Mouse (Mus musculus) limb, embryonic 15.5 days (tissue): ENCODE results near the gene Olfr770. TPM values are rescaled to one million over a fixed set of nuclear protein-coding genes. Genes with fewer than 3 reads are reported as not detected.
"Not testable (repeated sequence)": the region's sequence is repeated elsewhere in the genome, so short reads cannot be mapped to it uniquely, and the experiment has no call there.

Source experiments
- ATAC-seq: fragments of 200-750 bp; cut with Nextera tagmentation; 2 replicates; pipeline ENCODE4 v1.8.0; 2017; ENCODE audit warnings: low read depth, moderate TSS enrichment; ENCODE audit not compliant: insufficient number of reproducible peaks, low FRiP score, low TSS enrichment
- H3K27ac ChIP-seq: fragments of 300-500 bp; sonication (generic); 2 replicates; pipeline ENCODE4 v1.5.1; 2015; ENCODE audit warnings: moderate library complexity, mild to moderate bottlenecking, inconsistent platforms
- H3K27me3 ChIP-seq: fragments of 300-500 bp; sonication (generic); 2 replicates; pipeline ENCODE4 v1.6.1; 2015; ENCODE audit warnings: inconsistent platforms
- H3K36me3 ChIP-seq: fragments of 300-500 bp; sonication (generic); 2 replicates; pipeline ENCODE4 v1.6.1; 2015; ENCODE audit warnings: inconsistent platforms
- H3K4me1 ChIP-seq: fragments of 300-500 bp; sonication (generic); 2 replicates; pipeline ENCODE4 v1.6.1; 2015; ENCODE audit warnings: inconsistent platforms
- H3K4me2 ChIP-seq: fragments of 300-500 bp; sonication (generic); 2 replicates; pipeline ENCODE4 v1.6.1; 2015; ENCODE audit warnings: mild to moderate bottlenecking, inconsistent platforms
- H3K4me3 ChIP-seq: fragments of 300-500 bp; sonication (generic); 2 replicates; pipeline ENCODE4 v1.5.1; 2015; ENCODE audit warnings: mild to moderate bottlenecking, inconsistent platforms
- H3K9ac ChIP-seq: fragments of 300-500 bp; sonication (generic); 2 replicates; pipeline ENCODE4 v1.6.1; 2015; ENCODE audit warnings: inconsistent platforms
- H3K9me3 ChIP-seq: fragments of 300-500 bp; sonication (generic); 2 replicates; pipeline ENCODE4 v1.6.1; 2016; ENCODE audit warnings: inconsistent platforms
- WGBS: fragments of 180-500 bp; shearing (Covaris S2); methylation state at CpG from one replicate; pipeline ENCODE4 v1.1.7; 2015; 5-methylcytosine and 5-hydroxymethylcytosine counted together
- polyA plus RNA-seq: library from polyadenylated mRNA; unstranded; fragments of >200 nt; fragmentation: Nextera tagmentation; extraction: Ambion mirVana; gene quantifications from 2 replicates; pipeline ENCODE4 v1.2.1, GENCODE M21; 2015

Gene Olfr770
- not detected in 2 replicates for polyA plus RNA-seq

- H3K4me2 ChIP-seq: no peak within 1 kb of the TSS
- no peaks in the 10 kb centered on the region for H3K9me3 ChIP-seq
- no peak within 1 kb of the TSS for H3K27ac ChIP-seq
- no peak within 1 kb of the TSS for H3K9ac ChIP-seq
- H3K27me3 ChIP-seq: no peaks in the 10 kb centered on the region
- 50% methylated on average over 2 of the region's 2 CpGs for WGBS
- H3K36me3 ChIP-seq: no peaks in the 10 kb centered on the region
- no peaks in the 10 kb centered on the region for H3K4me1 ChIP-seq
- no peak for ATAC-seq
- H3K4me3 ChIP-seq: no peak within 1 kb of the TSS
Observed at GRCm38 (mm10) chr10:129138898-129139297, at the start of gene Olfr770. Gene Olfr770 (minus strand): TSS chr10:129138998.

DNA sequence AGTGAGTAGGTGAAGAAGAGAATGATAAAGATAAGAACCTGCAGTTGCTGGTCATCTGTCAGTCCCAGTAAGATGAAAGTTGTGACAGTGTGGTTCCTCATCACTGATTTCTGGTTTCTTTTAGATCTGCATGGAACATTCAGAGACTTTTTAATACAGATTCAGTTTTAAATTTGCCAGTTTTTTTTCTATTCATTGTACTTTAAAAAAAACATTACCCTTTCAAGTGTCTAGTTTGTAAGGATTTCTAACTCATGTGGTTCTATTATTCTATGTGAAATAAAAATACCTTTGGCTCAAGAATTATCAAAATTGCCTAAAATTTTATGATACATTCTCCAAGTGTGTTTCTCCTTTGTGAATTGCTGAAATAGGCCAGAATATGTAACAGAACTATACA, 48.5 kb upstream of the Olfr770 start, which contains the start of gene Olfr773:
Olfr773 (minus strand) TSS at position 101 of the 400 bp plus-strand sequence.
- not testable (repeated sequence) for H3K4me3 ChIP-seq, H3K4me1 ChIP-seq, H3K27ac ChIP-seq, H3K9ac ChIP-seq, ATAC-seq, H3K4me2 ChIP-seq, H3K36me3 ChIP-seq, H3K9me3 ChIP-seq, H3K27me3 ChIP-seq

DNA sequence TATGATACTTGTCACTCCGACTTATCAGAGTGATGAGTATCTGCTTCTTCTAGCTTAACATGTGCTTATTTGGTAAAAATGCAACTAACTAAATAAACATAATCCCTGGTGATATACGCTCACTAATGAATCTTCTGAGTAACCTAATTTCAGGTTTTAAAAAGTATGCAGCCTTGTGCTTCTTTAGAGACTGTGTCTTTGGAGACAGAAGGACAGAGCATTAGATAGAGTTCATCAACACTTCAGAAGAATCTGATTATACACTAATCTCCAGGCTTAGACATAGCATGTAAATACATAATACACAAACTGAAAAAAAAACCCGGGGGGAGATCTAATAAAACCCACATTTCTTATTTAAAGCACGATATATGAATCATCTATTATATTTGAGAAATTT, 39.0 kb upstream of the Olfr770 start, which contains the start of gene Olfr772:
Olfr772 (minus strand) TSS at position 101 of the 400 bp plus-strand sequence.
- not testable (repeated sequence) for H3K4me3 ChIP-seq, H3K9me3 ChIP-seq, H3K4me2 ChIP-seq, H3K4me1 ChIP-seq, H3K27ac ChIP-seq, H3K27me3 ChIP-seq, H3K36me3 ChIP-seq, H3K9ac ChIP-seq, ATAC-seq
- 85% methylated on average over 4 of the region's 4 CpGs for WGBS

GRCm38 (mm10) chr10:129164651-129165050, 25.9 kb upstream of the Olfr770 start, which contains the start of gene Olfr771:
Gene Olfr771 (minus strand): TSS chr10:129164751.
- no peak for ATAC-seq
- WGBS: 75% methylated on average over 1 of the region's 1 CpGs

DNA sequence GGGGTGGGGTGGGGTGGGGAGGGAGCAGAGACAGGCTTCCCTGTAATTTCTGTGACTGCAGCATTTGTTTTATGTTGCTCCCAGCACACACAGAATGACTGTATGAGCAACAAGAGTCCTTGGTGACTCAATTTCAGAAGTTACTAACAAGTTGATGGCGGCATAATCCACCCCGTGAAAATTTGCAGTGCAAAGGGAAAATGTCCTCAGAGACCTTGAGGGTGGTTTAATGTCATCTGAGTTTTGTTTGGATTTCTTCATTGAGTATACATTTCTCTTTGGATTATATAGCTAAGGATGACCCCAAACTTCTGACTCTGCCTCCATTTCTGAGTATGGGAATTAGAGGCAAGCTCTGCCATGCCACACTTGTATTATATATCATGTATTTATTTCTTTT, 21.0 kb downstream of the Olfr770 start, which contains the start of gene Olfr769:
Olfr769 (minus strand) TSS at position 101 of the 400 bp plus-strand sequence.
- no peak for ATAC-seq
- Histone ChIP-seq H3K4me2 (no peak within 1 kb of the TSS), H3K36me3 (no peaks in the 10 kb centered on the region), H3K4me3 (no peak within 1 kb of the TSS), H3K27ac (no peak within 1 kb of the TSS), H3K27me3 (no peaks in the 10 kb centered on the region), H3K9me3 (no peaks in the 10 kb centered on the region), H3K9ac (no peak within 1 kb of the TSS), H3K4me1 (no peaks in the 10 kb centered on the region)
- WGBS: 80% methylated on average over 2 of the region's 2 CpGs

More at GRCm38 (mm10) chr10:129164651-129165050, 25.9 kb upstream of the Olfr770 start, which contains the start of gene Olfr771:
- H3K9ac ChIP-seq: no peak within 1 kb of the TSS
- no peaks in the 10 kb centered on the region for H3K27me3 ChIP-seq
- no peaks in the 10 kb centered on the region for H3K36me3 ChIP-seq
- H3K4me3 ChIP-seq: no peak within 1 kb of the TSS
- H3K27ac ChIP-seq: no peak within 1 kb of the TSS
- no peaks in the 10 kb centered on the region for H3K4me1 ChIP-seq
- no peaks in the 10 kb centered on the region for H3K9me3 ChIP-seq
- H3K4me2 ChIP-seq: no peak within 1 kb of the TSS

DNA sequence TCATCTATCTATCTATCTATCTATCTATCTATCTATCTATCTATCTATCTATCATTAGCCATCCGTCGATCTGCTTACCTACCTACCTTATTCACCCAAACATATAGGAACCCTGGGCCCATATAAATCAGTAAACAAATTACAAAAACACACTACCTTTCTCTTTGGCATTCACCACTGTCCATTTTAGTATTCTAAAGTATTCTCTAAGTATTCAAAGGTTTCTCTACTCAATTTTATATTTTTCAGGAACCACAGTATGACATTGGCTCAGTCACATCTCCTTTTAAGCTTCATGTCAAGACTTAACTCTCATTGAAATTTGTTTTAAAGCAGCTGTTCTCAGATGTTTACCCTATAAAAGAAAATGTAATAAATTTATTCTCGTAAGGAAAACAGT, 23.7 kb downstream of the Olfr770 start:
- no peak for ATAC-seq
- Histone ChIP-seq H3K27ac (no peak overlapping the region), H3K4me3 (no peak overlapping the region), H3K27me3 (no peaks in the 10 kb centered on the region), H3K36me3 (no peaks in the 10 kb centered on the region), H3K4me2 (no peak overlapping the region), H3K9me3 (no peaks in the 10 kb centered on the region), H3K4me1 (no peaks in the 10 kb centered on the region), H3K9ac (no peak overlapping the region)
- WGBS: 88% methylated on average over 3 of the region's 3 CpGs

- ATAC-seq: no peak
Observed at GRCm38 (mm10) chr10:129101231-129101630, 37.6 kb downstream of the Olfr770 start.

DNA sequence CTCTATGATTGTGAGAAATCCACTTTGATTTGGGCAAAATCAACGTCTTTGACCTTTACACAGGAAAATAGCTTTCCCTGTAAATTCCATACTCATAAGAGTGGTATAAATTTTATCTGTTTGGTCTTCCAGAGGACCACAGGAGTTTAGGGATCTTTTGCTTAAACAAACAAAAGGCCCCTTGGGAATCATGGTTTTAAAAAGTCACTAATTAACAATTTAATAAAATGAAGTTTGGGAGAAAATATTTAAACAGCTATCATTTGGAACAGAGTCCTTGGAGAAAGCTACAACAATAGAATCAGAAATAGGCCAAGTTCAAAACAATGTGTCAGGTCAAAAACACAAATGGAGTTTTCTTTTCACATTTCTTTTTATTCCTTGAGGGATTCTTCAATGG, 39.5 kb downstream of the Olfr770 start, which contains the start of gene Olfr768:
Olfr768 (minus strand) TSS at position 101 of the 400 bp plus-strand sequence.
- H3K9me3 ChIP-seq: no peaks in the 10 kb centered on the region
- no peak for ATAC-seq
- H3K27ac ChIP-seq: no peak within 1 kb of the TSS
- no peak within 1 kb of the TSS for H3K4me2 ChIP-seq
- H3K36me3 ChIP-seq: no peaks in the 10 kb centered on the region
- H3K4me1 ChIP-seq: no peaks in the 10 kb centered on the region
- 71% methylated on average over 1 of the region's 1 CpGs for WGBS
- H3K27me3 ChIP-seq: no peaks in the 10 kb centered on the region
- H3K9ac ChIP-seq: no peak within 1 kb of the TSS
- no peak within 1 kb of the TSS for H3K4me3 ChIP-seq

More at GRCm38 (mm10) chr10:129101231-129101630, 37.6 kb downstream of the Olfr770 start:
- H3K36me3 ChIP-seq: no peaks in the 10 kb centered on the region
- no peak overlapping the region for H3K4me3 ChIP-seq
- no peak overlapping the region for H3K27ac ChIP-seq
- no peak overlapping the region for H3K9ac ChIP-seq
- 47% methylated on average over 3 of the region's 3 CpGs for WGBS
- H3K27me3 ChIP-seq: no peaks in the 10 kb centered on the region
- H3K9me3 ChIP-seq: no peaks in the 10 kb centered on the region
- no peaks in the 10 kb centered on the region for H3K4me1 ChIP-seq
- no peak overlapping the region for H3K4me2 ChIP-seq

- H3K9ac ChIP-seq, H3K9me3 ChIP-seq, ATAC-seq, H3K4me1 ChIP-seq, H3K36me3 ChIP-seq, H3K27ac ChIP-seq, H3K4me2 ChIP-seq, H3K27me3 ChIP-seq, H3K4me3 ChIP-seq: not testable (repeated sequence)
Observed at GRCm38 (mm10) chr10:129082810-129083209, 56.0 kb downstream of the Olfr770 start, which contains the start of gene Olfr767. Gene Olfr767 (minus strand): TSS chr10:129082910.

Other genes with a start within 250 kb of the Olfr770 start
- 5.9 and 6.2 TPM in 2 replicates for gene Gdf11, start 247.3 kb downstream of the Olfr770 start, polyA plus RNA-seq
- 1,128 and 1,135 TPM in 2 replicates for gene Cd63, start 238.0 kb downstream of the Olfr770 start, polyA plus RNA-seq
- 13.6 and 16.8 TPM in 2 replicates for gene Rdh5, start 216.1 kb downstream of the Olfr770 start, polyA plus RNA-seq
- 225 and 234 TPM in 2 replicates for gene Bloc1s1, start 215.0 kb downstream of the Olfr770 start, polyA plus RNA-seq
- 11.8 and 27.8 TPM in 2 replicates for gene Itga7, start 205.2 kb downstream of the Olfr770 start, polyA plus RNA-seq
- 0.24 and 0.32 TPM in 2 replicates for gene Mettl7b, start 178.0 kb downstream of the Olfr770 start, polyA plus RNA-seq
- not detected in 2 replicates for gene Olfr9, start 149.6 kb downstream of the Olfr770 start, polyA plus RNA-seq
- gene Olfr763, start 128.2 kb downstream of the Olfr770 start, polyA plus RNA-seq: not detected in 2 replicates
- gene Olfr764-ps1, start 99.1 kb downstream of the Olfr770 start, polyA plus RNA-seq: not detected in 2 replicates
- not detected in 2 replicates for gene Olfr765, start 89.0 kb downstream of the Olfr770 start, polyA plus RNA-seq
- not detected in 2 replicates for gene Olfr766-ps1, start 70.0 kb downstream of the Olfr770 start, polyA plus RNA-seq
- not detected in 2 replicates for gene Olfr767, start 56.1 kb downstream of the Olfr770 start, polyA plus RNA-seq
- not detected in 2 replicates for gene Olfr768, start 39.6 kb downstream of the Olfr770 start, polyA plus RNA-seq
- gene Olfr769, start 21.1 kb downstream of the Olfr770 start, polyA plus RNA-seq: not detected in 2 replicates
- gene Olfr771, start 25.8 kb upstream of the Olfr770 start, polyA plus RNA-seq: not detected in 2 replicates
- not detected in 2 replicates for gene Olfr772, start 38.9 kb upstream of the Olfr770 start, polyA plus RNA-seq
- gene Olfr773, start 48.4 kb upstream of the Olfr770 start, polyA plus RNA-seq: not detected in 2 replicates
- gene Olfr774, start 97.2 kb upstream of the Olfr770 start, polyA plus RNA-seq: not detected in 2 replicates
- gene Olfr775, start 109.4 kb upstream of the Olfr770 start, polyA plus RNA-seq: not detected in 2 replicates
- gene Olfr776, start 120.1 kb upstream of the Olfr770 start, polyA plus RNA-seq: not detected in 2 replicates
- not detected in 2 replicates for gene Olfr777, start 132.5 kb upstream of the Olfr770 start, polyA plus RNA-seq
- not detected in 2 replicates for gene Olfr780, start 179.1 kb upstream of the Olfr770 start, polyA plus RNA-seq
- gene Olfr781, start 189.9 kb upstream of the Olfr770 start, polyA plus RNA-seq: not detected in 2 replicates
- not detected in 2 replicates for gene Olfr782, start 209.9 kb upstream of the Olfr770 start, polyA plus RNA-seq
- gene Olfr784, start 245.1 kb upstream of the Olfr770 start, polyA plus RNA-seq: 0.08 TPM in 1 of 2 replicates, not detected in the other